Mouse (Mus musculus) erythroid progenitor cell, adult 5-6 weeks (primary cell): ENCODE measurements around the gene A830005F24Rik. TPM values are rescaled to one million over a fixed set of nuclear protein-coding genes. Genes with fewer than 3 reads are reported as not detected.
A peak's percentile ranks its signal among the peaks of the same experiment; 100 is the strongest.

Experiments
- ATAC-seq: replicated peaks from 2 replicates; pipeline ENCODE4 v1.8.0; 2016; ENCODE audit warnings: moderate number of reproducible peaks, mild to moderate bottlenecking, moderate TSS enrichment, inconsistent platforms; ENCODE audit not compliant: poor library complexity, low FRiP score, severe bottlenecking
- total RNA-seq, 2 experiments: library from RNA; stranded (forward) in 1 of 2; stranded (reverse) in 1 of 2; fragments of 150-400 nt in 1 of 2; fragments of 186-747, 209-891 nt in 1 of 2; gene quantifications; 2 replicates each; pipeline versions ENCODE4 v1.2.3 to v1.2.4; 2015 to 2017; ENCODE audit warnings: low replicate concordance in 2 of 2

A830005F24Rik gene
- total RNA-seq, 2 experiments from 2014 or later: not detected

- no peak for ATAC-seq
These were observed 27.1 kb downstream of the A830005F24Rik start for GRCm38 (mm10) chr13:48540488-48540887.

DNA sequence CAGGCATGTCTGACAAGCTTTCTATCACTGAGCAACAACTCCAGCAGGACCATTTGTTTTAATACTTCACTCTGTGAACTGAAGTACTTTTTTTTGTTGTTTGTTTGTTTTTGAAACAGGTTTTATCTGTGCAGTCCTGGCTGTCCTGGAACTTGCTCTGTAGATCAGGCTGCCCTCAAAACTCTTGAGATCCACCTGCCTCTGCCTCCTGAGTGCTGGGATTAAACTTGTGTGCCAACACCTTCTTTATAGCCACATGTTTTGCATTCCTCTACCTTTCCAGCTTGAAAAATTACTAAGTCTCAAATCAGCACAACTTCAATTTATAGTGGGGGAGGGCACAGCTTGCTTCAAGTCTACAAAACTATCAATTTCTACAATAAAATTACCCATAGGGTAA, 31.0 kb downstream of the A830005F24Rik start:
- ATAC-seq: no peak

- no peak for ATAC-seq
These were observed 31.5 kb downstream of the A830005F24Rik start for GRCm38 (mm10) chr13:48544867-48545266.

DNA sequence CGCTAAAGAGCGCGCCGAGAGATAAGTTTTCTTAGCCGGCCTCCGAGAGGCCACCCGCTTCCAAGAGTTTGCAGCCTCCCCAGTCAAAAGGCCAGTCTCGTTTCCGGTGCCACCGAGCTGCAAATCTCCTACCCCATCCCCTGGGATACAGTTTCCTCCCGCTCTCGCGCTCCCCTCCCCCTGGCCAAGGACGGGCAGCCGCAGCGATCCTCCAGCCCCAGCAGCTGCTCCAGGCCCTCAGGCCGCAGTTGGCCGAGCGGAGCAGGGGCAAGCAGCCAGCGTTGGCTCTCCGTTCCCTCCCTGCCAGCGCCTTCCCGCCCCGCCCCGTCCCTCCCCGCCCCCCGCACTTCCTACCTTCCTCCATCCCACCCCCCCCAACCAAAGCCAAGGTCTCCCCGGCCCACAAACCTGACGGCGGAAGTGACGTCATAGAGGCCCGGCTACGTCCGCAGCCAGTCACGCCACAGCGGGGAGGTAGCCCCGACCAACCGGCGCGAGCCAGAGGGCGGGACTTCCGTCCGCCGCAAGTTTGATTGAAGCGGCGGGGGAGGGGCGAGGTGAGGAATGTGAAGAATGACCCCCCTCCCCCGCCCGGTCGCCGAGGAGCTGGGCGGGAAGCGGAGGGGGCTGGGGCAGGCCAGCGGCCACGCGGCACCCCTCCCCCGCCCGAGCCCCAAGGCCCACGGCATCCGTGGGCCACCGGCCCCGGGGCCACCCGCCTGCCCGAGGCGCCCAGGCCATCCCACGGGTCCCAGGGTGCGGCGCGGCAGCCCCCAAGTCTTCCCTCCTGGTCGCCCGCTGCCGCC, 32.3 kb downstream of the A830005F24Rik start:
- ATAC-seq: peak; percentile 82

DNA sequence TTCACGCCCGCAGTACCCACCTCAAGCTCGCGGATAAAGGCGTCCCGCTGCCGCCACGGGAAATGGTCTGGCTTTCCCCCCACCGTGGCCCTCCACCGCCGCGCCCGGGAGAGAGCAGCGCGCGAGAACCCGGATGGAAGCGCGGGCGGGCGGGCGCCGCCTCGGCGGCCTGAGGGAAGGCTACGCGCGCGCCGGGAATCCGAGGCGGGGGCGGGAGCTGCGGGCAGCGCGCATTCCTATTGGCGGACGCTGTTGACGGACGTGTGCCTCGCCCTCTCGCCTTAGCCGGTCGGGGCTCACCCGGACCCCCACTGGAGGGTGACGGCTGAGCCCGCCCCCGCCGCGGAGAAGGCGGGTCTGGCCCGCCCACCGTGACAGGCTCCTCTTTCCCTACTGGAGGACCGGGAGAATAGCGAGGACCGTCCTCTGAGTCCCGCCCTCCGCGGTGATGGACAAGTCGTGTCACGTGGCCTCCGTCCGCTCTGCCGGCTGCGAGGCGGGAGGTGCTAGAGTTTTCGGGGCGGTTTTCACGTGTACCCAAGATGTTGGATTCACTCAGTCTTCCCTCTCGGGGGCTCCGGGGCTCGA, 33.1 kb downstream of the A830005F24Rik start:
- peak; percentile 95 for ATAC-seq

DNA sequence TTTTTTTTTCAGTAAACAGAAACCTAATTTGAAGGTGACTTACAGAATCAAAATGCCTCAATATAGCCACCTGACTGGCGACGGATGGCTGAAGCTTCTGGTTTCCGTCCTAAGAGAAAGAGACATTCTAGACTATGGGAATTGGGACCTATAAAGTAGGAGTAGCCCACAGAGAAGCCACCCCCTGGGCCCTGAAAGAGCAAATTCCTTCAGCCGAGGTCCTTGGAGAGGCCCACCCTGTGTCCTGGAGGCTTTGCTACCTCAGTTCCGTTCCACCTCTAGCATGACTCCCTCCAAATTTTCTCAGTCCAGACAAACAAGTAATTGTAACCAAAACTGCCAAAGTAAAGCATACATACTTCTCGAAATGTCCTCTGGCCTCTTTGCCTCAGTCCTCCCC, 34.3 kb downstream of the A830005F24Rik start:
- ATAC-seq: no peak

- ATAC-seq: no peak
These were observed 34.9 kb downstream of the A830005F24Rik start for GRCm38 (mm10) chr13:48548296-48548695.

DNA sequence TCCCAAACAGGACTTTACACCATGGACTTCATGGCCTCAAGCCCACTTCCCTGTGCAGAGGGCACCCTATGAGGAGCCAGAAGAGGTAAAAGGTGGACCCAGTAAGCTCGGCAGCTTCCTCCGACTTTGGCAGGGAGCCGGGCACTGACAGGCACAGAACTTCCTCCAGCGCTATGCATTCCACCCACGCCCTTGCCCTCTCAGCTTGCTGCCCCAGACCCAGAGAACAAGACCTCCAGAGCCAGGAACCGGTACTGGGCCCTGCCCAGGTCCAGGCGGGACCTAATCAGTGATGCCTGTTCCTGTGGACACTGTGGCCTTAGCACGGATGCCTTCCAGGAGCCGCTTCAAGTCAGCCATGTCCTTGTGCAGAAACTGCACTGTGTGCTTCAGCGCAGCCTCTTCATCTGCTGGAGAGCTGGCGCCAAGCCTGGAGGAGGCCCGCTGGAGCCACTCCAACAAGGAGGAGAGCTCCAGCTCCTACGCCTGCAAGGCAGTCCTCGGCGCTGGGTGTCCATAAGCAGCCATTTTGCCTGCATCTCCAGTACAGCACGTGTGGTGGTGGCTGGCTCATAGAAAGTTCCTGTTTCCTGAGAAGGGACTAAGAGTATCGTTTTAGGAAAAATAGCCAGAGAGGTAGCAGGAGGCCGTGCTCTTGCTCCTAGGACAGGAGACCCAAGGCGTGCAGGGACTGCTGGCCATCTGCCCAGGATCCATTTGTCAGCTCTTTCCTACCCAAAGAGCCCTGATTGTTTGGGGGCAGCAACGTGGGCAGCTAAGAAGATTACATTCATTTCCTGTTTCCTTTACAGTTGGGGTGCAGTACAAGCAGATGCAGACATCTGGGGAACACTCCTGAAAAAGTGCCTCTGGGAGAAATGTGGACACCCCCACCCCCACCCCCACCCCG, 39.1 kb downstream of the A830005F24Rik start:
- peak; percentile 80 for ATAC-seq

GRCm38 (mm10) chr13:48553511-48553910, 40.1 kb downstream of the A830005F24Rik start:
- ATAC-seq: no peak

GRCm38 (mm10) chr13:48554552-48554951, 41.2 kb downstream of the A830005F24Rik start:
- no peak for ATAC-seq

DNA sequence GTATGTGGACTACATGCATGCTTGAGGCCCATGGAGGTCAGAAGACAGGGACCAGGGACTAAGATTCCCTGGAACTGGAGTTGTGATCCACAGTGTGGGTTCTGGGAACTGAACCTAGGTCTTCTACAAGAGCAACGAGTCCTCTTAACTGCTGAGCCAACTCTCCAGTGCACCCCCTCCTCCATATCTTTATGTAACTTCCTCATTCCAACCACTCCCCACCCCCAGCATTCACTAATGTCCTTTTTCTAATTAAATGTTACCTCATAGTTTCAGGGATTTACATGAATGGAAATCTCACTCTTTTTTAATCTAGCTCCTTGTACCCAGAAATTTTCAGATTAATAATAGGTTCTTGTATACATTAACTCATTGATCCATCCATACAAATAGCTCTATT, 42.6 kb downstream of the A830005F24Rik start:
- no peak for ATAC-seq

GRCm38 (mm10) chr13:48561481-48561880, 48.1 kb downstream of the A830005F24Rik start:
- no peak for ATAC-seq

DNA sequence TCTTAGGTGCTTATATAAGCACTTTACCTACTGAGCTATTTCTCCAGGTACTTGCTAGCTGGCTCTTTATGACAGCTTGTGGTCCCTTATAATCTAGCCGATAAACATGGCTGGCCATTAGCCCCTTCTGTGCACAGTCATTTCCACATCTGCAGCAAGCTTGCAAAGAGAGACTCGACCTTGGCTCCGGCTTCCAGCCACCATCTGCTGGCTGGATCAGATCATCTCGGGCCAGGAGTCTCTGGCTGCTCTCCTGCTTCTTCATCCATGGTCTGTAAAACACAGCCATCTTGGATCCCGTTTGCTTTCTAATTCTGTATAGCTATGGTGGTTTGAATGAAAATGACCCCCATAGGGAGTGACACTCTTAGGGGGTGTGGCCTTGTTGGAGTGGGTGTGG, 49.0 kb downstream of the A830005F24Rik start:
- no peak for ATAC-seq

Other genes with a start within 250 kb of the A830005F24Rik start
- 1.1 and 1.7 TPM in 2 replicates for gene Zfp169, start 119 bp upstream of the A830005F24Rik start, total RNA-seq (2015; ENCODE audit: low replicate concordance)
- 1.3 and 2.2 TPM in 2 replicates for gene Zfp169, start 119 bp upstream of the A830005F24Rik start, total RNA-seq (2017; ENCODE audit: low replicate concordance)
- 4.0 and 7.5 TPM in 2 replicates for gene Ptpdc1, start 112.1 kb downstream of the A830005F24Rik start, total RNA-seq (2015; ENCODE audit: low replicate concordance)
- 2.3 and 3.3 TPM in 2 replicates for gene Ptpdc1, start 112.1 kb downstream of the A830005F24Rik start, total RNA-seq (2017; ENCODE audit: low replicate concordance)
- not detected in 2 replicates for gene Barx1, start 149.4 kb downstream of the A830005F24Rik start, total RNA-seq (2015; ENCODE audit: low replicate concordance)
- not detected in 2 replicates for gene Barx1, start 149.4 kb downstream of the A830005F24Rik start, total RNA-seq (2017; ENCODE audit: low replicate concordance)